Mouse (Mus musculus): ENCODE results near the gene Sema4c.

DNA sequence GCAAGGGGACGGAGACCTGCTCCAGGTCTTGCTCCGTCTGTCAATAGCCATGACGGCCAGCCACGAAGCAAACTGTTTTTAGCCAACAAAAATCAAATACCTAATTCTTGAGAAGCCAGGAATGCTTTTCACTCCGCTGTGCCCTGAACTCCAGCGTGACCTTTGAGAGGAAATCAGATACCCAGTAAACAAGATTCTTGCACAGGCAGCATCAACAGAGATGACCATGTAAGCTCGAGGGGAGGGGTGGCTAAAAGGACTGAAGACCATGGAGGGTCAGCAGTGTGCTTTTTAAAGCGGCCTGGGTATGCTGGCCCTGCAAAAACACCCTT, 21.8 kb downstream of the Sema4c start:
- no peak for TF ChIP-seq GATA1 (IDR thresholded peaks at IDR 0.05; ENCODE audit: low read length)
- TF ChIP-seq TAL1 (IDR thresholded peaks at IDR 0.05; ENCODE audit: low read length), result no peak
